Mouse (Mus musculus) embryonic fibroblast, embryonic 13.5 days (primary cell): ENCODE results near the gene Tnfrsf8. TPM values are rescaled to one million over a fixed set of nuclear protein-coding genes. Genes with fewer than 3 reads are reported as not detected.
"Not testable (repeated sequence)": the region's sequence is repeated elsewhere in the genome, so short reads cannot be mapped to it uniquely, and the experiment has no call there.

Experiments used
- H3K27ac ChIP-seq: 2 replicates; pipeline ENCODE4 v1.5.1; 2012; ENCODE audit warnings: low read length, control low read depth, inconsistent platforms; ENCODE audit not compliant: insufficient read depth
- H3K4me1 ChIP-seq: 2 replicates; pipeline ENCODE4 v1.6.1; 2011; ENCODE audit warnings: low read length; ENCODE audit not compliant: control insufficient read depth, insufficient read depth
- H3K4me3 ChIP-seq: 2 replicates; pipeline ENCODE4 v1.5.1; 2011; ENCODE audit warnings: mild to moderate bottlenecking, control low read depth, low read length; ENCODE audit not compliant: insufficient read depth
- CTCF ChIP-seq: IDR thresholded peaks from 2 replicates; pipeline ENCODE4 v1.5.1; 2011; ENCODE audit warnings: mild to moderate bottlenecking, control low read depth, low read length, moderate library complexity, borderline replicate concordance; ENCODE audit not compliant: insufficient read depth
- POLR2A ChIP-seq: IDR thresholded peaks from 2 replicates; pipeline ENCODE4 v1.6.1; 2011; ENCODE audit warnings: low read depth, mild to moderate bottlenecking, control low read depth, low read length, moderate library complexity
- polyA plus RNA-seq: library from polyadenylated mRNA; stranded (reverse); fragments of >200 nt; gene quantifications from 2 replicates; pipeline ENCODE4 v1.2.4, GENCODE M21; 2011; ENCODE audit warnings: low read depth; ENCODE audit not compliant: missing spikeins, insufficient read length

Gene Tnfrsf8
- polyA plus RNA-seq = not detected in 2 replicates

DNA sequence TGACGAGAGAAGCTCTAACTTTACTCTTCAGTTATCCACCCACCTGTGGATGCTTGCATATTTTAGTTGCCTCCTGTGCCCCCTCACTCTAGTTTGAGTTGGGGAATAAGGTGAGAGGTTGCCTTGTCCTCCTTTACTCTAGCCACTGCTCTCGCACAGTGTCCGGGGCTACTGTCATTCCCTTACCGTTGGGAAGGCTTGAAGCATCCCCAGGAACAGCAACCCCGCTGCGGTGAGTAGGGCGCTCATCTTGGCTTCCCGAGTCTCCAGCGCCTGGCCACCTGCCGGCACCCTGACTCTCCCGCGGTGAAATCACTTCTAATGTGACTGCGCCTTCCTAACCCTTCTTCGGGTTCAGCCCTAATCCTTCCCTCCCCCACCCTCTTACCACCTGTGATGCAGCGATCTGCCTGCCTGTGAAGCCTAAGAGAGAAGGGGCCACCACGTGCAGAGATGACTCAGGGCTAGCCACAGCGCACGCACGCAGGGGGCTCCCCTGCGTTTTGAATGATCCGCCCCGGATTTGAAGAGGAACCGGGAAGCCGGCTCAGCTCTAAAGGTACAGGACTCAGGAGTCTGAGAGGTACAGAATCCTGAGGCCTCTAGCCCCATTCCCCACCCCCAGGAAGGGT, at the start of gene Tnfrsf8:
Tnfrsf8 (minus strand) TSS at position 329 of the 632 bp plus-strand sequence.
- Histone ChIP-seq H3K27ac (no peak within 1 kb of the TSS), H3K4me1 (no peaks in the 10 kb centered on the region), H3K4me3 (no peak within 1 kb of the TSS)
- TF ChIP-seq POLR2A = no peak
- no peak for TF ChIP-seq CTCF

GRCm38 (mm10) chr4:145361635-145362034, 46.7 kb upstream of the Tnfrsf8 start:
- H3K4me1 ChIP-seq, H3K4me3 ChIP-seq, H3K27ac ChIP-seq: not testable (repeated sequence)

- Histone ChIP-seq H3K4me3 (no peak overlapping the region), H3K4me1 (no peaks in the 10 kb centered on the region), H3K27ac (no peak overlapping the region)
- no peak for TF ChIP-seq POLR2A
- TF ChIP-seq CTCF = no peak
Observed at GRCm38 (mm10) chr4:145361065-145361464, 46.1 kb upstream of the Tnfrsf8 start.

DNA sequence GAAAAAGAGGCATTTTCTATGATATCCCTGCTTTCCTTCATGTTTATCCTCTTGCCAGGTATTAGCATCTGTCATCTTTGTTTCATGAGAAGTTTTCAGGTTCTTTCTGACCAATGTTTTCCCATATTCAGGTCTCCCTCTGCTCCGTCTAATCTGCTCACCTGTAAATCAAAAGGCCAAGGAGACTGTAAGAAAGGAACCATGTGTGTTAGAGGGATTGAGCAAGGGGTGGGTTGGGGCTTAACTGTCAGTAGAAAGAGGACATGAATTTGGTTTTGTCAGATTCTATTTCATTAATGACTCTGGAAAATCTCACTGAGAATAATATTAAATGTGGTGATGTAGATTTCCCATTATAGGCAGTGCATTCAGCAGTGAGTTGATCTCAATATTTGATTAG, 45.6 kb upstream of the Tnfrsf8 start:
- H3K4me1 ChIP-seq = no peaks in the 10 kb centered on the region
- H3K27ac ChIP-seq = no peak overlapping the region
- TF ChIP-seq CTCF = no peak
- no peak for TF ChIP-seq POLR2A
- H3K4me3 ChIP-seq = no peak overlapping the region

GRCm38 (mm10) chr4:145356234-145356633, 41.3 kb upstream of the Tnfrsf8 start:
- no peaks in the 10 kb centered on the region for H3K4me1 ChIP-seq
- TF ChIP-seq POLR2A = no peak
- TF ChIP-seq CTCF = no peak
- no peak overlapping the region for H3K4me3 ChIP-seq
- H3K27ac ChIP-seq = no peak overlapping the region

DNA sequence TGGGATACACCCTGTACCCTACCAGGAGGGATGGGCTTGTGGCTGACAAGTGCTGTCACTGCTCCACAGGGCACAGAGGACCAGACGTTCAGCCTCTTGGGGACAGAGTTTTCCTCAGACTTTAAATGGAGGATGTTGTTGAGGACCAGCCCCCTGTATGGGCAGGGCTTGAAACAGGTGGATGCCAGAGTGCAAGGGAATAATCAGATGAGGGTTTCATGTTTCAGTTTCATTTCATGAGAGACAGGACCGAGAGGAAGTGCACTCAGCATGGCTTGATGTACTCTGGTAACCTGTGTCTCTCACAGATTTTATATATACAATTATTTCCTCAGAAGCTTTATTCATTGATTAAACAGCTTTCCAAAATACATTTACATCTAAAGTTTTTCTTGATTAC, 38.9 kb upstream of the Tnfrsf8 start:
- Histone ChIP-seq H3K27ac (no peak overlapping the region), H3K4me3 (no peak overlapping the region), H3K4me1 (no peaks in the 10 kb centered on the region)
- TF ChIP-seq POLR2A (no peak), CTCF (no peak)

- TF ChIP-seq CTCF (no peak), POLR2A (no peak)
Observed at GRCm38 (mm10) chr4:145344948-145345347, 30.0 kb upstream of the Tnfrsf8 start.

GRCm38 (mm10) chr4:145341879-145342809, 27.2 kb upstream of the Tnfrsf8 start:
- Histone ChIP-seq H3K27ac (no peak overlapping the region), H3K4me1 (no peaks in the 10 kb centered on the region), H3K4me3 (no peak overlapping the region)
- TF ChIP-seq CTCF = no peak
- no peak for TF ChIP-seq POLR2A

More at GRCm38 (mm10) chr4:145344948-145345347, 30.0 kb upstream of the Tnfrsf8 start:
- no peak overlapping the region for H3K4me3 ChIP-seq
- no peaks in the 10 kb centered on the region for H3K4me1 ChIP-seq
- no peak overlapping the region for H3K27ac ChIP-seq

DNA sequence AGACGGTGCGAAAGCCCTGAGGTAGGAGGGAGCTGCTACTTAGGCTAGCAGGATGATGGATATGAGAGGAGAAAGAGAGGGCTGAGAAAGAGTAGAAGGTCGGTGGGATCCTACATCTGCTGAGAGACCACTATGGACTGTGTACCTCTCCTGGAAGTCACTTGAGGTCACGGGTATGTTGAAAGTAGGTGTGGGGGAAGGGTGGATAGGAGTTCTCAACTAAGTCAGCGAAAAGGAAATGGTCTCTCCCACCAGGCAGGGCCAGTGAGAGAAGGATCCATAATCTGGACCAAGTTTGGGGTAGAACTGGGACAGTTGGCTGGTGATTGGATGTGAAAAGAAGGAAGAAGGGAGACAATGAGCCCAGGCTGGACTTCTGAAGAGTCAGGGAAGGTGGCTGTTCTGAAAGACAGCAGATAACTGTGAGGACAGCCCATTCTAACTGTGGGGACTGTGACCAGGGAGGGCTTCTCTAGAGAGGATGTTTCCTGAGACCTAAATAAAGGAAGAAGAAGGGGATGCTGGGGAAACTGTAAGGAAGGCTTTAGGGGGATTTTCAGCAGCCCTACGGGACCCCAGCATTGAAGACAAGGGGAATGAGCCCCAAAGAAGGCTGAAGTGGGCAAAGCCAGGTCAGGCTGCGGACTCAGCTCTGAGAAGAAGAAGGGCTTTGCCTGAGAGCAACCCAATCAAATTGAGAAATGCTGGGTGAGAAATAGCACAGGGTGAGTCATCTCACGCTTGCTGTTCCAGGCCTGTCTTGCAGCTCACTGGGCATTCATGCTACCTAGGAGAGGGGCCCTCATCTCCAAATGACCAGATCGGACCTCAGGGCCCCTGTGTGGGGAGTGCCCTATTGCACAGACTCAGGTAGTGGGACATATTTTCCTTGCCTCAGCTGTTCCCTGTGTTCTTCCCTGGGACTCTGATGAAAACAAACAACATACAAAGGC, 23.2 kb upstream of the Tnfrsf8 start:
- Histone ChIP-seq H3K4me3 (no peak overlapping the region), H3K4me1 (no peaks in the 10 kb centered on the region), H3K27ac (no peak overlapping the region)
- no peak for TF ChIP-seq POLR2A
- TF ChIP-seq CTCF = no peak
